Mouse (Mus musculus) B cell, adult 2 months (primary cell): ENCODE measurements around the gene Ptprt.

Experiments used
- DNase-seq, 2 experiments: peaks; one replicate each; pipeline ENCODE4 v3.0.0; 2022

The Ptprt gene

DNA sequence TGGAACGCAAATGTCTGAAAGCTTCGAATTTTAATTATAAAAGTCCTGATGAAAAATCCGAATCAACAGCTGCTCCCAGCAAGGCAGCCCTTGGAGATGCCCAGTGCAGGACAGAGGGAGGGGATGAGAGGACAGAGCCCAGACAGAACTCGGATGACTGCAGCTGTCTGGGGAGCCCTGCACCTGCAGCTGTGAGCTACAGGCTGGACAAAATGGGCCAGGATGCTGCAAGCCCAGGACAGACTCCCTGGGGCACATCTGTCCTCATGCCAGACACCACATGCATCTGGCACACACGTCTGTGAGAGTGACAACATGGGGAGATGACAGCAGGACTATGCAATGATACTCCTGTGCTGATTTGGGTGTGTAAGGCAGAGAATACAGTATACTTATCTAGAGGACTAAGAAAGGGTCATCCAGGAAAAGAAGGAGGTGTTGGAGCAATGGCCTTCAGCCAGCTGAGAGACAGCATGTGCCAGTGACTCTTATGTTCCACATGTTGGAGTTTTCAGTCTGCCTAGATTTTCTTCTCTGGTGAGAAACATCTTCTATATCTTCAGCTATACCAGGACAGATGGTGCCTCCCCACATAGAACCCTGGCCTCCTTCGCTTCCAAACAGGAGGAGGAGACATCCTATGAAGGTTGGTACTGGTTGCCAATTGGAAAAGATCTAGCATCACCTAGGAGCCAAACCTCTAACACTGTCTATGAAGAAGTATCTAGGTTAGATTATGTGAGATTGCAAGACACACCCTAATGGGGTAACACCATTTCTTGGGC is 259.4 kb downstream of the Ptprt start:
- no peak for DNase-seq

DNA sequence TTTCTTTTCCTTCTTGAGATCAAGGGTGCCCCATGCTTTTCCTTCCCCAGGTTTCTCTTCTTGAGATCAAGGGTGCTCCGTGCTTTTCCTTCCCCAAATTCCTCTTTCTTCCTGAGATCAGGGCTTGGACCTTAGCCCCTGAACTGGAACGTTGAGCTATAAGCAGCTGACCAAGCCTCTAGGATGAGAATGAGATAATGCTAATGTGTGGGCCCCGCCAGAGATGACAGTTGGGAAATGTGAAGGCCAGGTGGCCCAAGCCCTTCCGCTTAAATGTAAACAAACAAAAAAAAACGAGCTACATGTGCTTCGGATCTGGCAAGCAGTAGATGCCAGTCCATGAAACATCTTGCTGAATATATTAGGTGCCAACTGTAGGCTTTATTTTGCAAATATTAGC is 266.3 kb downstream of the Ptprt start:
- no peak for DNase-seq

DNA sequence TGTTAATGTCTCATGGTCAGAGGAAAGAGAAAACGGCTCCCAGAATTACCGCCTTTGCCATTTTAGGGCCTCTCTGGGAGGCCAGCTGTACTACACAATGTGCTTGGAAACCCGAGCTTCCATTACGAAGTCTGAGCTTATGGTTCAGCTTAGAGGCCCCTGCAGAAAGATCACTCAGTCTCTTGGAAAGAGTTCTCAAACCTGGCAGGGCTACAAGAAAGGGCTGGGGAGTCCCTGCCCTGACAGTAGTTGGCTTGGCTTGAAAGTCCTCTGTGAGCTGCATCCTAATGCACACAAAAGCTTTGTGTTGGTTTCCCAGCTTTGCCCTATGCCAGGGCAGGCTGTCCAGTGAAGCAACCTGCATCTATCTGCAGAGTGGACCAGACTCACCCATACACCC is 269.1 kb downstream of the Ptprt start:
- DNase-seq, result no peak

DNA sequence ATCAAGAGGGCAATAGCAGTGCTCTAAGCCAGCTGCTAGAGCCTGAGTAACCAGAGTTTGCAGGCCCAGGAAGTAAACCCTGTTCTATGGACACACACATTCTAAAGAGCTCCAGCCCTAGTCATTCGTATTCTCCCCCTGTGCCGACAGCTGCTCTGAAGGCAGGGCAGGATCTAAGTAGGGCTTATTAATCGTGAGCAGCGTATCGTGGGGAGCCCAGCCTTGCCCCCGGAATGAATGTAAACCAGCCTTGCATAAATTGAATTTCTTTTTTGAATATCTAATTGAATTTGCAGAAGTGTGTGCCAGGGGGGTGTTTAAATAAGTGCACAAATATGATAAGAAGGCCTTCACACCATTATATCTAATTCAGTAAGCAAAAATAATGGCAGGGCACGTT is 283.6 kb downstream of the Ptprt start:
- DNase-seq, result no peak

DNA sequence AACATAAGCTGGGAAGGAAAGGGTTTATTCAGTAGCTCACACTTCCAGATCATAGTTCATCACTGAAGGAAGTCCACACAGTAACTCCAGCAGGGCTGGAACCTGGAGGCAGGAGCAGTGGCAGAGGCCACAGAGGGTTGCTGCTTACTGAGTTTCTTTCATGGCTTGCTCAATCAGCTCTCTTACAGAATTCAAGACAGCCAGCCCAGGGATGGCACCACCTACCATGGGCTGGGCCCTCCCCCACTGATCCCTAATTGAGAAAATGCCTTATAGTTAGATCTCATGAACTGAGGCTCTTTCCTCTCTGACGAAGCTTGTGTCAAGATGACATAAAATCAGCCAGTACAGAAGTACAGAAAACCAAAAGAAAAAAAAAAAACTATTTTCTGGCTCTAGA is 311.9 kb downstream of the Ptprt start:
- no peak for DNase-seq

DNA sequence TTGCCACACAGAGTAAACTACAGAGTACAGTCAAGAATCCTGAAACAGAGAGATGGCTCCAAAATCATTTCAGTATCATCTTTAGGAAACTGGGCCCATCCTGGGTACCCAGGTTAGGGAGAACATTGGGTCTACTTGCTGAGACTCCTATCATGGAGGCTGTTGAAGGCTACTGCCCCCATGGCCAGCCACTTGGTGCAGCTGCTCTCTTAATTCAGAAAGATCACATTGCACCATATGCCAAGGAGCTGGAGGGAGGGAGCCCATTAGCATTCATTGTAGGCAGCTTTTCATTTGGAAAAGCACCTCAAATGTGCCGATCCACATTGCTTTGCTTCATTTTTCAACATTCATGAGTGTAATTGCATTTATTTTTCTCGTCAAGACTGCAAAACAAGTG is 319.1 kb downstream of the Ptprt start:
- no peak for DNase-seq

DNA sequence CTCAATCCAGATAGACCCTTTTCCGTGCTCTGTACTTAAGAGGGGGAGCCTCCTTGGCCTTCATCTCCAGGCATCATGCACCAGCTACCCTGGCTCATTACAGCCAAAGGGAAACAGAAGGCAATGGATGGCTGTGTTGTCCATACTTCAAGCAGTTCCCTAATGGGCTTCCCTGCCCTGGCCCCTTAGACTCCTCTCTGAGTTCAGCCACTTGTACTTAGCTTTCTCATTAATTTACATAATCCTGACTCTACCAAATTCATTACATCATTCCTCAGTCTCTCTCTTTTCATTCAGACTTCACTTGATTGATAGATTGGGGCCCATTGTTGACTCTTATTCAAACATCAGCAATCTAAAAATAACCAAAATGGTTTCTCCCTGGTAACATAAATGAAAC is 320.7 kb downstream of the Ptprt start:
- no peak for DNase-seq

DNA sequence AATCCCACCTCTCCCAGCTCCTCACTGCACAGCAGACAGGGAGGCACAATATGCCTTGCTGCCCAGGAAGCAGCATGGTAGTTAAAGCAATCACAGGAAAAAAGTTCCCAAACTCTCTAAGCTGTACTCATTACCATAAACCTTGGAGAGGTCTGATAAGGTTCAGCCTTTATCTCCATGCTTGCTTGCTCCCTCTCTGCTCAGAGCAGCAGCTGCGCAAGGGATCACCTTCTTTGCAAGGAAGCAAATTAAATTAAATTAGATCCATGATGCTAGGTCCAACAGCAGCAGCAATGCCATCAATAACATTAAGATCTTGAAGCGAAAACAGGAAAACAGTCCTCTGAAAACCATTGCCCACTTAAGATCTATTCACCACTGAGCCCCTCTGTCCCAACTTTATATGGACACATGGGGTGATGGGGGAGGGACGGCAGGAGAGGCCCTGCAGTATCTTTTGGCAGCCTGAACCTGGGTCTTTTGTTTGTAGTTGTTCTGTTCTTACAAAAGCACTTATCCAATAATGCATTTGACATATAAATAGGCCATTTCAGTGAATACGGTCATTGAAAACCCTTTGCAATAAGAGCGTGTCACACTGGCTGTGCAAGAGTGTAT is 328.8 kb downstream of the Ptprt start:
- DNase-seq, result no peak

DNA sequence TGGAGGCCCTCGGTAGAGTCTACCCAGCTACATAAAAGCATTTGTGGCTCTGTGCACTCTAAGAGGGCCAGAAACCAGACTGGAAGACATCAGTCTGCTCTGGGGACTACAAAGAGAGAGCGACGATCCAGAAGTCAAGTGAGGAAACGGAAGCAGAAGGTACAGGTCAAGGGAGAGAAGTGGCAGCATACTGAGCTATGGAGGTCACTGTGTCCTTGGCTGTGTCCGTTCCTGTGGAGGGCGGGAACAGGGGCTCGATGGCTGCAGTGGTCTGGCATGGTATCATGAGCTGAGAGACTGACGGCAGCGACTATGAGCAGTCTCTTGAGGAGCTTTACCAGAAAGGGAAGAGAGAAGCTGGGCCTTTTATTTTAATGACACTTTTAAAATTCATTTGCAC is 331.5 kb downstream of the Ptprt start:
- no peak for DNase-seq

DNA sequence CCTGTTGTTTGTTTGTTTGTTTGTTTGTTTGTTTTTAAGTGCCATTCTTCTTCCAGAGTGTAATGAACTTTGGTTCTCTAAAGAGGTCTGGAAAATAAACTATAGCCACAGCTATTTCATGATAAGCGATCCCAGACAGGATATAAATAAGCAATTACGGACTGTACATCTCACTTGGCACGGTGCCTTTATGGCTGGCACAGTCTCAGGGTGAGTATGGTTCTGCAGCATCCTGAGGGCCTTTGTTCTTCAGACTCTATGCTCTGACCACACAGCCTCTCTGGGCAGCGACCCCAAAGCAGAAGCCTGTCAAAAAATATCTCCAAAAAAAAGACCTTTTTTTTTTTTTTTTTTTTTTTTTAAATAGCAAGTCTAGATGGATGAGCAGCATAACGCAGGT is 338.5 kb downstream of the Ptprt start:
- DNase-seq, result no peak

DNA sequence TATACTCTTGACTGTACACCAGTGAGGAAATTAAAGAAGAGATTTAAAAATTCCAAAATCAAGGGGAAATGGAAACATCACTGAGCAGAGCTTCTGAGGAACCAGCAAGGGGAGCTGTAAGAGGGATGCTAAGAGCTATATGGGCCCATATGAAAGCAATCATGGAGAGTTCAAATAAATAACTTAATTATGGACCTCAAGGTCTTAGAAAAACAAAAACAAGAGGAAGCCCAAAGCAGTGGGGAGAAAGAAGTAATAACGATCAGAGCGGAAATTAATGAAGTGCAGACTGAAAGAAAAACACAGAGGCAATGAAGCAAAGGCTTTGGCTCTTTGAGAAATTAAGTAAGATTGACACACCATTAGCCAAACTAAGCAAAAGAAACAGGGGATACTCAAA is 353.0 kb downstream of the Ptprt start:
- no peak for DNase-seq

DNA sequence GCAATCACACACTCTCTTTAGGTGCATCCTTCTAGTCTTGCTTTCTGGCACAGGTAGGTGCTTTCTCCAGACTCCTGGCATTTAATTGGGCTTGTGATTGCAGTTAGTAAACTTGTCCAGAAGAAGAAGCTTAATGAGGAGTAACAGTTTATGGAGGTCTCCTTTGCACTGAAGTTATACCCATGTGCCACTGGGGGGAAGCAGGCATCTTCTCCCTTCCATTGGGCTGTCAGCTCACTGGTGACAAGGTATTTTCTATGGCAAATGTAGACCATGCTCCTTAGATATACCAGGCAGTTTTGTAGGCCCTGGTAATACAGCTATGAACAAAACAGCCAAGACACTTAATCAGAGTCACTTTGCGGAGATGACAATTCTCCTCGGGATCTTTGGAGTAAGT is 366.9 kb downstream of the Ptprt start:
- no peak for DNase-seq

DNA sequence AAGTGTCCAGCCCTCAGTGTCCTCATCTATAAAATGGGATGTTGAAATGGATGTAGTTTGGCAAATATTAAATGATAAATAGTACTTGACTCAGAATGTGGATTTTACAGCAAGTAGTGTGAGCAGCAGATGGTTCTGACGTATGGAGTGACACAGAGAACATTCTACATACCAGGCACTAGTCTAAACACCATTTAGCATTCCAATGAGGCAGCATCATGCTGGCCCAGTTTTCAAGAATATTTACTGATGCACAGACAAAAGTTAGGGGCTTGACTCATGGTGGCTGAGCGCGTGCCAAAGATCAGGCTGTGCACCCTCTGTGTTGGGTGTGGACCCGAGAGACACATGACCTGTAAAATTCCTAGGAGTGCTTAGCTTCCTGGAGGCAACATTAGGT is 378.3 kb downstream of the Ptprt start:
- DNase-seq, result no peak

DNA sequence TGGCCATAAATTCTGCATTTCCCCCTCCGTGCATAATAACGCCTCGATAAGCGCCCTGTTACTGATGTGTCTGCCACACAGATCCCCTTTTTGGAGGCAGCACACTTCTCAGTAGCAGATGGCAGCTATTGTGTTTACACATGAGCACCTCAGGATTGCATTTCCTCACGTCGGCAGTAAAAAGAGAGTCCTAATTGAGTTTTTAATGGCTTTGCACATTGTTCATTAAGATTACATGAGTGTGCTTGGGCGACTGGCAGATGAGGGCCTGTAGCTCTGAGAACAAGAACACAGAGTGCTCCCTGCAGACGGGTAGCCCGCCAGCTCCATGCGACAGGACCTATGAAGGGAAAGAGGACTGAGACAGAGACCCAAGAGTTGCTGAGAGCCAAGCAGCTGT is 378.8 kb downstream of the Ptprt start:
- no peak for DNase-seq

DNA sequence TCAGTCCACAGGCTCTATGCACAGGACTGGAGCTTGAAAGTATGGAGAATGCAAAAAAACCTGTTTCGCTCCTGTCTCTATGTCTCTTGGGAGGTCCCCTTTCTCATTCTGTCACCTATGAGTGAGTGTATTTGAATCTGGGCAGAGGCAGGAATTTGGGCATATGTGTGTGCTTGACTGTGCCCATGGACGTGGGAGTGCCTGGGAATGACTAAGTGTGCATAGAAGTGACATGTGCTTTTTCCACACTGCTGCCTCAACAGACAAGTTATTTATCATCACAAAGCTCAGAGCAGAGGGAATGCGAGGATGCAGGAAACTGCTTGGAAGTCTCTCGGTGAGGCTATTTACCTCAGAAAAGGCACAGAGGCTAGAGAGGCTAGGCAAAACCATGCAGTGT is 387.1 kb downstream of the Ptprt start:
- no peak for DNase-seq

DNA sequence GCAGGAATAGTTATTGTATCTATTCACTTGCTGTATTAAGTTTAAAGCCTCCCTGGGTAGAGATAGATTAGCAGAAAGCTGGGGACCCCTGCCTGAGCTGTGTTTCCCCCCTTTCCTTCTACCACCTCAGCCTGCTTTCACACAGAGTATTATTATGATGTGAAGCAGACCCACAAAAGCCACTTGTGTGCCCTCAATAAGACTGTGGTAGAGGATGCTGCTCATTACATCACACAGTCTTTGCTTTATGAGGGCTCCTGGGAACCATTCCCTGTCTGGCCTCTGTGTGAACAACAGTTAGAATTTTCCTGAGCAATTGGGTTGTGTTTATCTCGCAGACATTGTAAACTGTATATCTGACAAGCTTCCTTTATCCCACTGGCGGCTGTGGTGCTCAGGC is 409.7 kb downstream of the Ptprt start:
- no peak for DNase-seq

DNA sequence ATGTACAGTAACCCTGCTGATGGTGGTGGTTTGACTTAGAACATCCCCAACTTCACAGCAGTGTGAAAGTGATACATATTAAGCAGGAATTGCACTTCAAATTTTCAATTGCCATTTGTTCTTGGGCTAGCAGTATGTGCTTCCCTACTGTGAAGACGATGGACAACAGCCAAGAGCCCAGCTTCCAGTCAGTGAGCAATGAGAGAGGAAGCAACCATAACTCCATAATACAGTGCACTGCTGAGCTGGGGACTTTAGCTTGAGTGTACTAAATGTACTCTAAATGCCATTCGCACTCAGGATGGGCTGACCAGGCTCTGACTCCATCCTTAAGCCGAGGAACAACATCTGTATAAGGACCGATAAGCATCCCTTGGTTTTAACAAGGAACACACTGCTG is 412.7 kb downstream of the Ptprt start:
- no peak for DNase-seq

DNA sequence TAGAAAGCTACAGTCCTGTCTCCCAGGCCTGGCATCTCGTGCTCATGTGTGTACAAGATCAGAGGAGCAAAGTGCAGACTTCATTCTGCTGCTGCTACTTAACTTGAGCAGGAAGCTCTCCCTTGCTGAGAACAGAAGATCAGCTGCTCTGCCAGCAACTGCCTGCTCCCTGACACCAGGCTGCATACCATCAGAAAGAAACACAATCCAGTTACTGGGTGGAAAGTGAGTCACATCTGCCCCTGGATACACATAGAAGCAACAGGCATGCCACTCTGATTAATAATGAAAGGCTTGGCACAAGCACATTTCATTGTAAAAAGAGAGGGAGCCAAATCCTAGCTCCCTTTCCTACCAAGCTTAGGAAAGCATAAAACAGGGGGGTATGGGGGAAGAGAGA is 438.5 kb downstream of the Ptprt start:
- DNase-seq, result no peak

DNA sequence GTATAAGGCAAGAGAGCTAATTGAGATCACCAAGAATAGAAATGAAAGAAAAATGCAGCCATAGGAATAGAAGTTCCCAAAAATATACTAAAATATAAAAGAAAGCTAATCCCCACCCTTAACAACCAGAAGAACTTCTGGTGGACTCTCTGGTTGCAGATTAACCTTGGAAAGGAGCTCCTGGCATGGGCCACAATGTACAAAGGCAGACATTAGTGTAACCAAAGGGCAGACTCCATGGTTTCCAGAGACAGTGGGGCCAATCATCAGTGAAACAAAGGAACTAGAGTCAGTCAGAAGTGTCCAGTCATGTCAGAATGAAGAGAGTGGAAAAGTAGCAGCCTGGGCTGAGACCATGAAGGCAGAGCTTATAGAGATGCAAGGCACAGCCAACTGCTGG is 440.4 kb downstream of the Ptprt start:
- no peak for DNase-seq

DNA sequence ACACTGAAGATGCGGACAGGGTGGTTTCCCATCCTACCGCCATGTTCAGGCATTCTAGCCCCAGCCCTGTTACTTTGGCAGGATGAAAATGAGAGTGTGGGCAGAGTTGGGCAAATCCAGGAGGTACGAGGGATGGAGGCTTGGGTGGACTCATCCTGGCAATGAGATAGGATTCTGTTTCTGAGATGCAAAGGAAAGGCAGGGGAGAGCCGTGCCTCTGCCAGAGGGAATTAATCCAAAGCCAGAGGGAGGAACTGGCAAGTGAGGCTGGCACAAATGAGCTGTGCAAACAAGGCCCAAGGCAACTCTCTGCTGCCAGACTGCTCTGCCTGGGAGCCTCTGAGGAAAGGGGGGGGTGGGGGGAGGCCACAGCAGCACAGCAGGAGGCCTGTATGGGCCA is 441.4 kb downstream of the Ptprt start:
- no peak for DNase-seq

DNA sequence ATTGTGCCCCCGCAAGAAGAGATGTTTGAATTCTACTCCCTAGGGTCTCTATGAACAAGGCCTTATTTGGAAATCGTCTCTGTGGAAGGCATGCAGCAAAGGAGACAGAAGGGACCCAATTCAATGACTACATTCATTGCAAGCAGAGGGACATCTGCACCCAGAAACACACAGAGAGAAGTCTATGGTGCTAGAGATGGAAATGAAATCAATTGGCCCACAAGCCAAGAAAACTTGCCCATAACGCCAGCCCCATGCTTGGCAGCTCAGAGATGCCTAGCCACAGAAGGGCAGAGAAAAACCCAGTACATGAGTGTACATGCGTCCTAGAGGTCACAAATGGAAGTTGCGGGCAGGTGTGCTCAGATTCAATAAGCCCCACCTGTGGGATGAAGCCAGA is 443.1 kb downstream of the Ptprt start:
- DNase-seq, result no peak

DNA sequence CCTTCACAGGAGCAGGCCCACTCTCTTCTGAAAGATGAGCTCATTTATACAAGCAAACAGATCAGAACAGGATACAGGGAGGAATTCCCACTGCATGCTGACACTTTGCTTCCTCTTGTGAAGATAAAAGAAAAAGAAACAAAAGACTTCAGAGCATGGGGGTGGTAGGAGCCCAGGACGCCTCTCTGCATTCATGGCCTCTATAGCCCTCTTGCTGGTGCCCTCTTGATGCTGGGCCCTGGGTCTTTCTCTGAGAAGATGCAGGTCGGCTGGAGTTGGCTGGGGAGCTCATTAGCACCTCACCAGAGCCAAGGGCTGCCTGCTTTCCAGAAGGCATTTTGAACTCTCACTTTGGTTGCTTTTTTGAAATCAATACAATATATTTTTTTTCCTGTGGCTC is 448.6 kb downstream of the Ptprt start:
- no peak for DNase-seq

DNA sequence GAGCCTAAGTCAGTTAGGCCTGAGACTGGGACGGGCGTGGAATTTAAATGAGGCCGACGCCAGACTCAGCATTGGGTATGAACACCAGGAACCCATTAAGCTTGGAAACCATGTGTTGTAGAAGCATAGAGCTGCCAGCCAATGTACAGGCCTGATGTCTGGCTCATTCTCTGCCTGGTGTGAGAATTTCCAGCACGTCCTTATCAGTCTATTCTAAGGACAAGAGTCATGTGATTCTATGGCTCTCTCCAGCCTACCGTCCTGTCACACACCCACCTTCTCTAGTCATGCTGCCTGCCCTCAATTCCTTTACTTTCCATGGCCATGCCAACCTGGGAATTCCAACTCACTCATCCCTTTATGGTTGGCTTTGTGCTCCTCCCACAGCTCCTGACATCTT is 450.4 kb downstream of the Ptprt start:
- no peak for DNase-seq

DNA sequence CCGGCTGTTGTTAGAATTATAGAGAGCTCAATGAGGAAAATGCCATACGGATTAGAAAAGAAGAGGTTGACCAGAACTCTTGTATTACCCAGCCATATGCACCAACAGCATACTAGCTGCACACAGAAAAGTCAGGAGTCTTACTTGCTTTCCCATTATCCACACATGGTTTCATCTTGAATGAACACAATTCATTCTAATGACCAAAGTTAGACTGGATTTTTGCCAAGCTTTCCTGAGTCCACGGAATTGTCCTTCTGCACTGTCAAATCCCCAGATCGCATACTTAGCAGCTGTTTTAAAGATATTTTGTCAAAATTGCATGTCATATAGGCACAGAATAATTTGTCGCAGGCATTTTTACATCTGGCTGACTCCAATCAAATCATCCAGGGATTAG is 463.6 kb downstream of the Ptprt start:
- no peak for DNase-seq
